Mouse (Mus musculus): ENCODE measurements around the gene Pi4ka.

DNA sequence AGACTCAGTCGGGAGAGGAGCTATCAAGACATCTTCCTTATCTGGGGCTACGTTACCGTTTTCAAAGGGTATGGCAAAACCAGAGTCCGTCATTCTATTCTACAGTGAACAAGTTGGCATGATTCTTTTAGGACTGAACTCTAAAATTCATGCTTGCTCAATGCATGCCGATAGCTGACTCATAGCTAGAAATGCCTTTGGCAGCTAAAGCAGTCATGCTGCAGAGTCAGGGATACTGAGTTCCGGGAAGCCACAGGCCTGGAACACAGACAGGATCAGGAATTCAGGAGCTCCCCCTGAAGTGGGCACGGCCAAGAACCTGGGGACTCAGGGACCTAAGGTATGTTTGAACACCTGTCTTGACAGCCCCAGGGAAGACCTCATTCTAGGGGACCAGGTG lies 89.6 kb downstream of the Pi4ka start:
- TF ChIP-seq CTCF (IDR thresholded peaks at IDR 0.05; ENCODE audit: control insufficient read depth, insufficient read depth, low read length): no peak
- TF ChIP-seq POLR2A (IDR thresholded peaks at IDR 0.05; ENCODE audit: borderline replicate concordance, control insufficient read depth, low read depth, low read length): no peak
